Mouse (Mus musculus) spleen, adult 2 months (tissue): ENCODE results near the gene Ugt2b36.

Experiments
- CTCF ChIP-seq: fragments of 200-500 bp; IDR thresholded peaks from 2 replicates; pipeline ENCODE4 v1.5.1; 2011; ENCODE audit warnings: mild to moderate bottlenecking, inconsistent platforms; ENCODE audit not compliant: insufficient read depth, insufficient read length, insufficient replicate concordance; ENCODE audit errors: extremely low read depth
- POLR2A ChIP-seq: fragments of 200-500 bp; IDR thresholded peaks from 2 replicates; pipeline ENCODE4 v1.6.1; 2011; ENCODE audit warnings: low read depth, low read length, inconsistent platforms

DNA sequence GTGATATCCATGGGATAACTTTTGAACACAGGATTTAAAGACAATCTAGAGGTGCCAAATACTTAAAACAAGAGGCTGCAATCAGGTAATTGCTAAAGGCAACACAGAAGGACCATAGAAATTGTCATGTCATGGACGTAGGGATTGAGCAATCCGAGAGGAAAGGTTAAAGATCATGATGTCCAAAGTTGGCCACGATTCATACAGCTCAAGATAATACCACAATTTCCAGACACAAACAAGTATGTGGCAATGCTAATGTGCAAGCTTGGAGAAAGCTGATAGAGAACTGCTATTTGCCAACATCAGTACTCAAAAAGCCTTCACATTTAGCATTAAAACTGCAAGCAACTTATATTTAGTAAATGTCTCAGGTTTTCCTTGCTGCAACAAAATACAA lies 65.0 kb downstream of the Ugt2b36 start:
- TF ChIP-seq POLR2A (no peak), CTCF (no peak)
